Mouse (Mus musculus) embryonic facial prominence, embryonic 11.5 days (tissue): ENCODE measurements around the gene Cd79a. TPM values are rescaled to one million over a fixed set of nuclear protein-coding genes. Genes with fewer than 3 reads are reported as not detected.
A peak's percentile ranks its signal among the peaks of the same experiment; 100 is the strongest.

Source experiments
- ATAC-seq: fragments of 200-750 bp; cut with Nextera tagmentation; replicated peaks from 2 replicates; pipeline ENCODE4 v1.8.0; 2017; ENCODE audit warnings: low read depth; ENCODE audit not compliant: insufficient number of reproducible peaks, low FRiP score, low TSS enrichment
- DNase-seq: peaks from one replicate; pipeline ENCODE4 v3.0.0-alpha.2; 2015; ENCODE audit warnings: low spot score
- H3K27ac ChIP-seq: fragments of 300-500 bp; sonication (generic); replicated peaks from 2 replicates; pipeline ENCODE4 v1.5.1; 2014; ENCODE audit warnings: mild to moderate bottlenecking, low read depth, low read length, control low read depth
- H3K27me3 ChIP-seq: fragments of 300-500 bp; sonication (generic); 2 replicates; pipeline ENCODE4 v1.6.1; 2014; ENCODE audit warnings: mild to moderate bottlenecking, low read length, moderate library complexity, mixed read lengths; ENCODE audit not compliant: control insufficient read depth, insufficient read depth
- H3K36me3 ChIP-seq: fragments of 300-500 bp; sonication (generic); replicated peaks from 2 replicates; pipeline ENCODE4 v1.6.1; 2014; ENCODE audit warnings: low read depth, mild to moderate bottlenecking, low read length, moderate library complexity, mixed read lengths; ENCODE audit not compliant: control insufficient read depth, insufficient read depth
- H3K4me1 ChIP-seq: fragments of 300-500 bp; sonication (generic); 2 replicates; pipeline ENCODE4 v1.6.1; 2014; ENCODE audit warnings: low read length, mixed read lengths; ENCODE audit not compliant: control insufficient read depth, insufficient read depth
- H3K4me2 ChIP-seq: fragments of 300-500 bp; sonication (generic); 2 replicates; pipeline ENCODE4 v1.6.1; 2014; ENCODE audit warnings: low read depth, mild to moderate bottlenecking, control low read depth, low read length, moderate library complexity
- H3K4me3 ChIP-seq: fragments of 300-500 bp; sonication (generic); 2 replicates; pipeline ENCODE4 v1.5.1; 2014; ENCODE audit warnings: low read depth, low read length, control low read depth
- H3K9ac ChIP-seq: fragments of 300-500 bp; sonication (generic); replicated peaks from 2 replicates; pipeline ENCODE4 v1.6.1; 2014; ENCODE audit warnings: mild to moderate bottlenecking, control low read depth, low read length
- H3K9me3 ChIP-seq: fragments of 300-500 bp; sonication (generic); replicated peaks from 2 replicates; pipeline ENCODE4 v1.6.1; 2016; ENCODE audit warnings: mild to moderate bottlenecking, low read length, inconsistent platforms, mixed read lengths; ENCODE audit not compliant: control insufficient read depth
- WGBS: fragments of 180-500 bp; shearing (Covaris S2); extraction: QIAGEN DNeasy Blood & Tissue Kit; methylation state at CpG from one replicate; pipeline ENCODE4 v1.1.7; 2014; 5-methylcytosine and 5-hydroxymethylcytosine counted together
- polyA plus RNA-seq: library from polyadenylated mRNA; unstranded; fragments of >200 nt; fragmentation: Nextera tagmentation; extraction: Ambion mirVana; gene quantifications from 2 replicates; pipeline ENCODE4 v1.2.1, GENCODE M21; 2014

Gene Cd79a
- polyA plus RNA-seq, 1 experiment from 2014 or later, result 0.28 TPM

DNA sequence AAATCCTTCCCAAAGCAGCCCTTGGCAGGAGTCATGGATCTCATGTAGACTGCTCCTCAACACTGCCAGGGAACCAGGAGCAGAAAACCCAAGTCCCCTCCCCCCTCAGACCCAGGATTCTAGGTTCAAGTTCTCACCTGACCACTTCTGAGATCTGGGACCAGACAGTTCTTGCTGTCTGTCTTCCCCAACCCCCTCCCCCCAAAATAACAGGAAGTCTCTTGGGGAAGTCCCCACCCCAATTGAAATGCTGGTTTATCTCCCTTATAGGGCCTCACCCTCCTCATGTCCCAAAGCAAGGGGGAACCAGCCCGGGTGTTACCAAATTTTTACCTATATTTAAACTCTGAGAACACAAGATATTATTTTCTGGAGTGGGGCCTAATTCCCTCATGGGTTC lies 4.7 kb downstream of the Cd79a start:
- WGBS, result 91% methylated on average over 1 of the region's 1 CpGs
- no peak overlapping the region for H3K9ac ChIP-seq
- no peaks in the 10 kb centered on the region for H3K36me3 ChIP-seq
- H3K27ac ChIP-seq, result no peak overlapping the region
- no peaks in the 10 kb centered on the region for H3K4me1 ChIP-seq
- H3K4me3 ChIP-seq, result no peak overlapping the region
- H3K4me2 ChIP-seq, result no peak overlapping the region
- H3K27me3 ChIP-seq, result no peaks in the 10 kb centered on the region
- no peaks in the 10 kb centered on the region for H3K9me3 ChIP-seq
- DNase-seq (no peak), ATAC-seq (no peak)

DNA sequence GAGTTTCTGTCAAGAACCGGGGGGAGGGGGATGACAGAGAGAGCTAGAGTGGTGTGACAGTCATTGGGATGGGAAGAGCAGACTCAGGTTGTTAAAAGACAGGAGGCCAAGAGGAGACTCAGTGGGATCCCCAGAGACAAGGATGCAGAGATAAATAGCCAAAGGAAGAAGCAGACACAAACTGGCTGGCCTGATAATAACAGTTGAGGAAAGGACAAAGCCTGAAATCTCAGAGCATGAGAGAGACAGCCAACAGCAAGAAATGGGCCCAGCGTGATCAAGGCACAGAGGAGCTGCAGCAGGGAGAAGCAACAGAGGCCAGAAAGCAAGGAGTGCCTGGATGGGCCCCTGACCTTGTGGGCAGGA lies 5.1 kb downstream of the Cd79a start:
- Histone ChIP-seq H3K36me3 (no peaks in the 10 kb centered on the region), H3K9me3 (no peaks in the 10 kb centered on the region), H3K4me3 (peak overlapping the region; percentile 52), H3K27ac (peak overlapping the region; percentile 53), H3K4me1 (peaks cover 3% of the 10 kb centered on the region; the same call in 1 of the 2 replicates), H3K9ac (peak overlapping the region; percentile 72), H3K27me3 (no peaks in the 10 kb centered on the region), H3K4me2 (peak overlapping the region; percentile 56)
- WGBS, result 55% methylated on average over 2 of the region's 2 CpGs
- ATAC-seq, result no peak
- no peak for DNase-seq

DNA sequence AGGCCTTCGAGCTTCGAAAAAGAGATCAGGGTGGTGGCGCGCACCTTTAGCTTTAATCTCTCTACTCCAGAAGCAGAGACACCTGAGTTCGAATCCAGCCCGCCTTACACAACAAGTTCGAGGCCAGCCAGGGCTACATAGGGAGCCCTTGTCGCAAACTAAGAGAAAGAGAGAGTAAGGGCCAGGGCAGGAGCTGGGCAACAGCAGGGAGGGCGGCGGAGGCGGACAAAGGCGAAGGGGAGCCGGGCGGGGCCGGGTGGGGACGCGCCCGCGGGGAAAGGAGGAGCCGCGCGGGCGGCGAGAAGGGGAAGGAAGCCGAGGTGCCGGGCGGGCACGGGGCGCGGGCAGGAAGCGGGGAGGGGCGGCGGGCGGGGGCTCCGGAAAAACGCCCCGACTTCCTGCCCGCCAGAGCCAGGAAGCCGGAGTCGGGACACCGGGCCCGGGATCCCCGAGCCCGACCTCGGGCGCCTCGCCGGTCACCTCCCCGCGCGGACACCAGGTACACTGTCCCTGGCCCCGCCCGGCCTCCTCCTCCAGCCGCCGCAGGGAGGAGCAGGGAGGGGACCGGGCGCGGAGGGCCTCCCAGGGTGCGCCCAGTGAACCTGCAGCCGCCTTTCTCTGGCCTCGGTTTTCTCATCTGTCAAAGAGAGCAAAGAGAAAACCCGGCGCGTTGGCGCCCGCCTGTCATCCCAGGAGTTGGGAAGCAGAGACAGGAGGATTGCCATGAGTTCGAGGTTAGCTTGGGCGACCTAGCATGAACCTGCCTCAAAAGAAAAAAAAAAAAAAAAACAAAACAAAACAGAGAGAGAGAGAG lies 5.7 kb downstream of the Cd79a start, which contains the start of gene Arhgef1:
Arhgef1 (plus strand) TSS at position 283 of the 814 bp plus-strand sequence.
- H3K27ac ChIP-seq, result peak within 1 kb of the TSS; percentile 53
- peak within 1 kb of the TSS; percentile 56 for H3K4me2 ChIP-seq
- 7% methylated on average over 45 of the region's 68 CpGs for WGBS
- H3K9ac ChIP-seq, result peak within 1 kb of the TSS; percentile 72
- peak within 1 kb of the TSS; percentile 52 for H3K4me3 ChIP-seq
- ATAC-seq (no peak), DNase-seq (peak; percentile 59)
- H3K9me3 ChIP-seq, result no peaks in the 10 kb centered on the region
- H3K27me3 ChIP-seq, result no peaks in the 10 kb centered on the region
- H3K36me3 ChIP-seq, result no peaks in the 10 kb centered on the region
- peaks cover 7% of the 10 kb centered on the region; the same call in 1 of the 2 replicates for H3K4me1 ChIP-seq

DNA sequence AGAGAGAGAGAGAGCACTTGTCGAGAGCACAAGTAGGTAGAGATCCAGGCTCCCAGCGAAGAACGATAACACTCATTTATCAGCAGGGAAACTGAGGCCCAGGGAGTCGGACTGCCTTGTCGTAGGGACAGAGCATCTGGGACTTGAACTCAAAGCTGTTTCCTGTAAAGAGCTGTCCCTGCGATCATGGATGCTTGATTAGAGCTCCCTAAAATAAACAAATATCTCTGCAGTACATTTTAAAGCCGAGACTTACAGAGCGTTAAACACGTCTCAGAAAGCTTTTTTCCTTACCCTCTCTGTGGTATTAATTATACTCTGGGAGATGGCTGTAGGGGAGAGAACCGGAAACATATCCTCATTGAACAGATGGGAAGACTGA lies 6.3 kb downstream of the Cd79a start:
- Histone ChIP-seq H3K27me3 (no peaks in the 10 kb centered on the region), H3K9me3 (no peaks in the 10 kb centered on the region), H3K9ac (no peak overlapping the region), H3K4me3 (peak overlapping the region; percentile 52), H3K27ac (no peak overlapping the region), H3K4me1 (peaks cover 7% of the 10 kb centered on the region; the same call in 1 of the 2 replicates), H3K36me3 (no peaks in the 10 kb centered on the region), H3K4me2 (peak overlapping the region; percentile 56; the same call in 1 of the 2 replicates)
- 43% methylated on average over 10 of the region's 10 CpGs for WGBS
- DNase-seq (no peak), ATAC-seq (no peak)

DNA sequence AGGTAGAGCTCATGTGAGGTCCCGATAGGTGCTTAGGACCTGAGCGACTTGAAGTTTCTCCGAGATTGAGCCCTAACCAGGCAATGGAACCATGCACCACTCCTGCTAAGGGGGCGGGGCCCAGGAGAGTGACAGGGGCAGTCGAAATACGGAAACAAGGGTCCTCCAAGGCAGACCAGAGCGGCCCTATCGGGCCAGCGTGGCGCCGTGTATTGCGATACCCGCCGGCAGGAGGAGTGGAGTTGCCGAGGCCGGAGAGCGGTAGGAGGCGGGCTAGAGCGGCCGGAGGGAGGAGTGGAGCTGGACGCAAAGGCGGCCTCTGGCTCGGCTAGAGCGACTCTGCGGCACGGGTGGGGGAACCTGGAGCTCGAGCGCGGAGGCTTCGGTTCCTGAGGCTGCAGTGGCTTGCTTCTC lies 6.9 kb downstream of the Cd79a start:
- H3K27me3 ChIP-seq, result no peaks in the 10 kb centered on the region
- H3K9ac ChIP-seq, result peak overlapping the region; percentile 73
- under 1% methylated on average over 27 of the region's 30 CpGs for WGBS
- peak overlapping the region; percentile 68 for H3K4me2 ChIP-seq
- no peaks in the 10 kb centered on the region for H3K9me3 ChIP-seq
- peak overlapping the region; percentile 29 for H3K27ac ChIP-seq
- H3K4me1 ChIP-seq, result peaks cover 7% of the 10 kb centered on the region; the same call in 1 of the 2 replicates
- H3K36me3 ChIP-seq, result no peaks in the 10 kb centered on the region
- peak overlapping the region; percentile 52 for H3K4me3 ChIP-seq
- ATAC-seq (peak; percentile 96), DNase-seq (peak; percentile 98)

DNA sequence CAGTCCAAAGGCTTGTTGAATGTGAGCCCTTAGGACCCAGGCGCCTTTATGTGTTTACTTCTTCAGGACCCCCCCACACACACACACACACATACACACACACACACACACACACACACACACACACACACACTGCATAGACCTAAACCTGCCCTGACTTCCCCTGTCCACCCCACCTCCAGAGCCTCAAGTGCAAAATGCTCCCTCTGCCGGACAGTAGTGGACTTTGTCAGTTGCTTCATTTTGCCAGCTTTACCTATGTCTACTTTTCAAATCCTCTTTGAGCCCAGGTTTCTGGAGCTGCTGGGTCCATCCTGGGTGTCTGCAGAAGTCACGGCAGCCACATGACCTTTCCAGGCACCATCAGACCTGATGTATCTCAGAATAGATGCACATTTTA lies 7.8 kb downstream of the Cd79a start:
- Histone ChIP-seq H3K4me1 (peaks cover 7% of the 10 kb centered on the region; the same call in 1 of the 2 replicates), H3K36me3 (no peaks in the 10 kb centered on the region), H3K9me3 (no peaks in the 10 kb centered on the region), H3K27me3 (no peaks in the 10 kb centered on the region), H3K9ac (peak overlapping the region; percentile 73), H3K4me3 (peak overlapping the region; percentile 52), H3K27ac (no peak overlapping the region), H3K4me2 (peak overlapping the region; percentile 68)
- DNase-seq (peak; percentile 87), ATAC-seq (no peak)
- 14% methylated on average over 3 of the region's 3 CpGs for WGBS

DNA sequence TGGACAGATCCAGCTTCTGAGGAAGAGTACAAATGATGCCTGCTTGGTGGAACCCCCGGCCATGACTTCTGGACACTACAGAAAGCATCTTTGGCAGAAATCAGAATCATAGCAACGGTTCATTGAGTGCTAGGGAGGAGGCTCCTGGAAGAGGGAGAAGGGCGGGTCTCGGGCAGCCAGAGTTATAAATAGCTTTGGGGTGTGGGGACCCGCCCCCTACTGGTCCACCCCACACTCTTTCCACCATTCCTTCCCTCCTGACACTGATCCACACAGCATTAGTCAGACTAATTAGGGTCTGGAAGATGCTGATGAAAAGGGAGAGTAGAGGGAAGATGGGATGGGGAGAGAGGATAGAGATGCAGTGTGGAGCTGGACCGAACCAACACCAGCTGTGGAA lies 9.4 kb downstream of the Cd79a start:
- Histone ChIP-seq H3K27ac (no peak overlapping the region), H3K4me1 (peaks cover 7% of the 10 kb centered on the region; the same call in 1 of the 2 replicates), H3K4me2 (no peak overlapping the region), H3K27me3 (no peaks in the 10 kb centered on the region), H3K4me3 (no peak overlapping the region), H3K9me3 (no peaks in the 10 kb centered on the region), H3K9ac (no peak overlapping the region), H3K36me3 (no peaks in the 10 kb centered on the region)
- ATAC-seq (no peak), DNase-seq (no peak)
- 34% methylated on average over 6 of the region's 6 CpGs for WGBS

DNA sequence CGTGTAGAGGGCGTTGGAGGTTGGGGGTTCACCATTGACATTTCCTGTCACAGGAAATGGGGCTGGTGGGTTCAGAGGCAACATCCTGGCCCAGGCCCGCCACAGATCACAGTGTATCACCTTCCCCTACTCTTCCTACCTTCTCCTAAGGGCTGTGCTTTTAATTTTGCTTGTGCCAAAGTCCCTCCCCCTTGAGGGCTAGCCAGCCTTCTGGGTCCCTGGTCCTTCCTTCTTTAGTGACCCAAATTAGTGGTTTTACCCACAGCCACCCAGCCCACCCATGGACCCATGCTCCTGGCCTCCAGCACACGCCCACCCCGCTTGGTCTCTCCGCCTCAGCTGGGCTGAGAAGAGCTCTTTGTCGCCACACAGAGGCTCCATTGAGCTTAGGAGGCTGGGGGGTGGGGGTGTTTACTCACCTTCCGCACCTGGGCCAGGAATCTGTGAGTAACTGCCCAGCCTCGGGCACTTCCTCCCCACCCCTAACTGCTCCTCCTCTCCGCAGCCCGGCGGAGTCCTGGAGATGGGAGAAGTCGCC lies 10.1 kb downstream of the Cd79a start:
- H3K27me3 ChIP-seq, result no peaks in the 10 kb centered on the region
- H3K4me3 ChIP-seq, result peak overlapping the region; percentile 2; the same call in 1 of the 2 replicates
- no peak for ATAC-seq
- H3K4me2 ChIP-seq, result peak overlapping the region; percentile 8; the same call in 1 of the 2 replicates
- H3K36me3 ChIP-seq, result no peaks in the 10 kb centered on the region
- no peaks in the 10 kb centered on the region for H3K9me3 ChIP-seq
- no peak overlapping the region for H3K27ac ChIP-seq
- H3K4me1 ChIP-seq, result peaks cover 7% of the 10 kb centered on the region; the same call in 1 of the 2 replicates
- peak overlapping the region; percentile 52 for H3K9ac ChIP-seq
- DNase-seq, result peak; percentile 64
- 13% methylated on average over 13 of the region's 13 CpGs for WGBS
